Mouse (Mus musculus) liver, embryonic 11.5 days (tissue): ENCODE measurements around the gene Kmo. TPM values are rescaled to one million over a fixed set of nuclear protein-coding genes. Genes with fewer than 3 reads are reported as not detected.

ENCODE experiments used
- ATAC-seq: fragments of 200-750 bp; cut with Nextera tagmentation; replicated peaks from 2 replicates; pipeline ENCODE4 v1.8.0; 2017; ENCODE audit warnings: moderate number of reproducible peaks, mild to moderate bottlenecking, moderate TSS enrichment, moderate library complexity; ENCODE audit not compliant: low FRiP score
- DNase-seq: peaks from one replicate; pipeline ENCODE4 v3.0.0-alpha.2; 2017; ENCODE audit warnings: low spot score
- H3K27ac ChIP-seq: fragments of 300-500 bp; sonication (generic); 2 replicates; pipeline ENCODE4 v1.5.1; 2014; ENCODE audit warnings: mild to moderate bottlenecking, low read depth, low read length, control low read depth
- H3K27me3 ChIP-seq: fragments of 300-500 bp; sonication (generic); replicated peaks from 2 replicates; pipeline ENCODE4 v1.6.1; 2014; ENCODE audit warnings: low read length, mixed read lengths; ENCODE audit not compliant: control insufficient read depth, insufficient read depth
- H3K36me3 ChIP-seq: fragments of 300-500 bp; sonication (generic); 2 replicates; pipeline ENCODE4 v1.6.1; 2014; ENCODE audit warnings: mild to moderate bottlenecking, low read length, moderate library complexity, mixed read lengths; ENCODE audit not compliant: control insufficient read depth, insufficient read depth
- H3K4me1 ChIP-seq: fragments of 300-500 bp; sonication (generic); replicated peaks from 2 replicates; pipeline ENCODE4 v1.6.1; 2014; ENCODE audit warnings: low read length, mixed read lengths; ENCODE audit not compliant: control insufficient read depth, insufficient read depth
- H3K4me2 ChIP-seq: fragments of 300-500 bp; sonication (generic); 2 replicates; pipeline ENCODE4 v1.6.1; 2014; ENCODE audit warnings: mild to moderate bottlenecking, control low read depth, moderate library complexity
- H3K4me3 ChIP-seq: fragments of 300-500 bp; sonication (generic); 2 replicates; pipeline ENCODE4 v1.5.1; 2014; ENCODE audit warnings: low read depth, low read length, control low read depth
- H3K9ac ChIP-seq: fragments of 300-500 bp; sonication (generic); 2 replicates; pipeline ENCODE4 v1.6.1; 2014; ENCODE audit warnings: low read depth, low read length, control low read depth
- H3K9me3 ChIP-seq: fragments of 300-500 bp; sonication (generic); 2 replicates; pipeline ENCODE4 v1.6.1; 2016; ENCODE audit warnings: low read length, inconsistent platforms, mixed read lengths; ENCODE audit not compliant: control insufficient read depth
- WGBS: fragments of 180-500 bp; shearing (Covaris S2); extraction: QIAGEN DNeasy Blood & Tissue Kit; methylation state at CpG from one replicate; pipeline ENCODE4 v1.1.7; 2014; 5-methylcytosine and 5-hydroxymethylcytosine counted together
- polyA plus RNA-seq: library from polyadenylated mRNA; unstranded; fragments of >200 nt; fragmentation: Nextera tagmentation; extraction: Ambion mirVana; gene quantifications from 2 replicates; pipeline ENCODE4 v1.2.1, GENCODE M21; 2014

The Kmo gene
- polyA plus RNA-seq, result 1.7 and 1.9 TPM in 2 replicates

DNA sequence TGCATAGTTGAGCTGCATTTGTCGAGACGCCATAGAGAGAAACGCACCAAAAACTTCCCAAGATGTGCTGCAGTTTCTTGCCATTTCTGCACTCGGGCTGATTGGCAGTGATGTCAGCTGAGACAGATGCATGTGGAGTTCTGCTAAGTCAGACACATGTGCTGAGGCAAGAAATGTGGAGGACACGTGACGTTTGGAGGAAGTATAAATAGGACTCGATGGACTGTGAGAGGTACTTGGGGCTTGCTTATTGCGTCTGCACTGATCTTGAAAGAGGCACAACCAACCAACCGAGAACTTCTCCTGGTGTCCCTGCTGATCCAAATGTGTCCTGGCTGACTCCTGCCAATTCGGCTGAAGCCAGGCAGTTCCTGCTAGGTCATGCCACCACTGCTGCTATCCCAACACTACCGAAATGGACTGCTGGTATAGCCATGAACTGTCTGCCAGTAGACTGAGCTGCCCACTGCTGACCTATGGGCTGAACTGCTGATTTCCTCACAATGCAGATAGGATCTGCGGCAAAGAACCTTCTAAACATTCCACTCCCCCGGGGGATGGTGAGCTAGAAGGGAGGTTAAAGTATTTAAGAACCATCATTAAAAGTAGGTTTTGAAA lies at the start of gene Kmo:
Kmo (plus strand) TSS at position 568 of the 618 bp plus-strand sequence.
- H3K4me2 ChIP-seq, result no peak within 1 kb of the TSS
- peaks cover 23% of the 10 kb centered on the region for H3K36me3 ChIP-seq
- no peak for ATAC-seq
- WGBS, result 90% methylated on average over 13 of the region's 13 CpGs
- no peaks in the 10 kb centered on the region for H3K27me3 ChIP-seq
- H3K9ac ChIP-seq, result no peak within 1 kb of the TSS
- H3K9me3 ChIP-seq, result no peaks in the 10 kb centered on the region
- no peak within 1 kb of the TSS for H3K4me3 ChIP-seq
- no peak for DNase-seq
- peaks cover 7% of the 10 kb centered on the region for H3K4me1 ChIP-seq
- H3K27ac ChIP-seq, result no peak within 1 kb of the TSS

DNA sequence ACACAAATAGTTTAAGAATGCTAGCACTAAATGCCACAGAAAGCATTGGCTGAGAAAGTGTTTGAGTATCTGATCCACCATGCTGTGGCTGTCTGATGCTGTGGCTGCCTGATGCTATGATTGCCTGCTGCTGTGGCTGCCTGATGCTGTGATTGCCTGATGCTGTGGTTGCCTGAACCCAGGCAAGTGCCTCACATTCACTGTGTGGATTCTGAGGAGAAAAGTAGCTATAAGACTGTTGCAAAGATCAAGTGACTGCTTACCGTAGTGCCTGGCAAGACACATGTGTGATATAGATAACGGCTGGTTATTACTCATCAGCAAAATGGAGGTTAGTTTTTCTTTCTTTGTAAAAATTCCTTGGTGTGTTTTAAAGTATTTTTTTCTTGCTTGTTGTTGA lies 46.1 kb upstream of the Kmo start:
- H3K9me3 ChIP-seq, result no peaks in the 10 kb centered on the region
- ATAC-seq (no peak), DNase-seq (no peak)
- H3K4me1 ChIP-seq, result no peaks in the 10 kb centered on the region
- H3K9ac ChIP-seq, result no peak overlapping the region
- no peak overlapping the region for H3K27ac ChIP-seq
- no peaks in the 10 kb centered on the region for H3K36me3 ChIP-seq
- H3K27me3 ChIP-seq, result no peaks in the 10 kb centered on the region
- H3K4me2 ChIP-seq, result no peak overlapping the region
- H3K4me3 ChIP-seq, result no peak overlapping the region
- 77% methylated on average over 2 of the region's 2 CpGs for WGBS

DNA sequence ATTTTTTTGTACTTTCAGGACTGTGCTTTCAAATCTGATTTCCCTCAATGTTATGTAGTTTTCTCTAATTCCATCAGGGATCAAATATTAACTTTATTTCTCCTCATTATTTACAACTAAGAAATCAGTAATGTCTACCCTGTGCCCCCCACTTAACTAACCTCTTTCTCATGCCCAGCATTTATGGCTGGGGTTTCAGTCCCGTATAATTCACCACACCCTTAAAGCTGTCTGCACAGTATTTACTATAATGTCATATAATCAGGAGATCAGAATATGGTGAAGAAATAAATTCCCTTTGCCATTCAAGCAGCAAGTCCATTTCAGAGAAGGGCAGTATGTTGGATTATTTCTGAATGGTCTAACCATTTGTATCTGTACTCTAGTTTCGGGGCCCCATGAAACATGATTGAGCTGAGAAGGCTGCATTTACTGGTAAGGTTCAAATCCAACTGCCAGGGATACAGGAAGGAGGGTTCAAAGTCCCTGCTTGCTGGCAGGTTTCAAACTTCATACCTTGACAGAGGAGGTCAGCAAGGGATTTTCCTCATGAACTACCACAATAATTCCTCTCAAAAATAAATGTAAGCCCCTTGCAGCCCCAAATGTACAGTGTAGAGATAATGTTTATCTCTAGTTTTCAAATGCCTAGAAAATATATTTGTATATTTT lies 41.6 kb upstream of the Kmo start:
- H3K27ac ChIP-seq, result no peak overlapping the region
- no peak overlapping the region for H3K4me2 ChIP-seq

DNA sequence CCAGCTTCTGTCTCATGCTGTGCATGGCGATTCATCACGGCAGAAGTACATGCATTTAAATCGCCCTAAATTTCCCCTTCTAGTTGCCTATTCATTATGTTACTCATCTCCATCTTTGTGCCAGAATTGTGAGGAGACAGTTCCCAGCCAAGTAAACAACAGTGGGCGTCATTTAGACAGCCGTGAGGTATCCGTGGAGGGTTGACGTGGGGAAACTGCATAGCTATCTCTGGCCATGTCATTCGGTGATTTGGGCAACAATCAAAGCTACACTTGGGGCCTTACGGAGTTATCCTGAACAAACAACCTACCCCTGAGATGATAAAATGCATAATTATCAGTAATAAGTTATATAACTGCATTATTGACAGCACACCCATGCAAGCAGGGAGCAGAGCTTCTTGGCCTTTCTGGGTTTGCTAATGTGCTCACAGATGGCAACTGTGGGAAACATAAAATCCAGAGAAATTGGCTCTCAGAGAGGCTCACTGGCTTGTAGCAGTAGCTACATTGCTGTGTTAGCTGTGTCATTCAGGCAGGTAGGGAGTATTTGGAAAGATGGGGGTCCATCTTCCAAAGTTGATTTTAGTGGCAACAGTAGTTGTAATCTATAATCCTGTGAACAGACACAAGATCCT lies 40.5 kb upstream of the Kmo start:
- H3K27me3 ChIP-seq, result no peaks in the 10 kb centered on the region
- H3K4me3 ChIP-seq, result no peak overlapping the region
- H3K36me3 ChIP-seq, result no peaks in the 10 kb centered on the region
- DNase-seq (no peak), ATAC-seq (no peak)
- WGBS, result 86% methylated on average over 9 of the region's 9 CpGs
- H3K27ac ChIP-seq, result no peak overlapping the region
- no peaks in the 10 kb centered on the region for H3K4me1 ChIP-seq
- H3K9me3 ChIP-seq, result no peaks in the 10 kb centered on the region
- H3K4me2 ChIP-seq, result no peak overlapping the region
- H3K9ac ChIP-seq, result no peak overlapping the region

More for the DNA sequence above, 41.6 kb upstream of the Kmo start:
- Histone ChIP-seq H3K9ac (no peak overlapping the region), H3K4me1 (no peaks in the 10 kb centered on the region), H3K9me3 (no peaks in the 10 kb centered on the region), H3K27me3 (no peaks in the 10 kb centered on the region), H3K4me3 (no peak overlapping the region), H3K36me3 (no peaks in the 10 kb centered on the region)
- no peak for DNase-seq
- WGBS, result 83% methylated on average over 2 of the region's 2 CpGs
- ATAC-seq, result no peak

DNA sequence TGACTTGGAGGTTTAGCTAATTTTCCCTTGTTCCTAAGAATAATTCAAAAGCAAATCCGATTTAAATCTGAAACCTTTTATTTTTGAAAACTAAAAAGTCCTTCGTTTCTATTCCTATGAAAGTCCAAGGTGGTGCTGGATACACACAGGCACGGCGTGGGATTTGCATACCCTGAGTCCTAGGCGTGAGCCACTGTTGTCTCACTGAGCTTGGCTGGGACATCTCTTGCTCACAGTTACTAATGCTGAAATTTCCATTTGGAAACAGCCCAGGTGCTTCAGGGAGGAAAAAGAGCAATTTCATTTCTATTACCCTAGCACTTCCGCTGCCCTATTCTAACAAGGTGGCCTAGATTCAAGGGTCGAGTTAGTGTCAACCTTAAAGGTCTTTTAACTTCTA lies 39.8 kb upstream of the Kmo start:
- no peak overlapping the region for H3K27ac ChIP-seq
- H3K4me2 ChIP-seq, result no peak overlapping the region
- no peaks in the 10 kb centered on the region for H3K36me3 ChIP-seq
- H3K4me1 ChIP-seq, result no peaks in the 10 kb centered on the region
- WGBS, result 77% methylated on average over 7 of the region's 7 CpGs
- no peak for DNase-seq
- H3K9ac ChIP-seq, result no peak overlapping the region
- no peaks in the 10 kb centered on the region for H3K27me3 ChIP-seq
- H3K4me3 ChIP-seq, result no peak overlapping the region
- H3K9me3 ChIP-seq, result no peaks in the 10 kb centered on the region
- no peak for ATAC-seq

DNA sequence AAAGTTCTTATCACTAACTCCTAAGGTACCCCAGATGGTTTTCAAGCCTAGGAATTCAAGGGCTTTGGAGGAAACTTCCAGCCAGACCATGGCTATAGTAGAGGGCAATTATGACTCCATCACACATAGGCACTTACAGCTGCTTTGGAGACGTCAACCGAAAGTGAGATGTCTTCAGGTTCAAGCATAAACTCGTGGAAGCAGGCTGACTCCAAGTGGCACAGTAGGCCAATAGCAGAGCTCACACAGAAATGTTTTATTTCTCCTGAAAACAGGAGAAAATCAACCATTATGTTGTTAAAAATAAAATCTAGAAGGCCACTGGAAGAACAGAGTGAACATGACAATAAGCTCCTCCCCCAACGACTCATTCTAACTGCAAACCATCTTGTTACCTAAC lies 37.4 kb upstream of the Kmo start:
- no peak for ATAC-seq
- H3K9me3 ChIP-seq, result no peaks in the 10 kb centered on the region
- H3K27me3 ChIP-seq, result no peaks in the 10 kb centered on the region
- 82% methylated on average over 4 of the region's 4 CpGs for WGBS
- H3K36me3 ChIP-seq, result no peaks in the 10 kb centered on the region
- no peak overlapping the region for H3K4me3 ChIP-seq
- no peak overlapping the region for H3K9ac ChIP-seq
- no peaks in the 10 kb centered on the region for H3K4me1 ChIP-seq
- no peak for DNase-seq
- H3K27ac ChIP-seq, result no peak overlapping the region
- no peak overlapping the region for H3K4me2 ChIP-seq

DNA sequence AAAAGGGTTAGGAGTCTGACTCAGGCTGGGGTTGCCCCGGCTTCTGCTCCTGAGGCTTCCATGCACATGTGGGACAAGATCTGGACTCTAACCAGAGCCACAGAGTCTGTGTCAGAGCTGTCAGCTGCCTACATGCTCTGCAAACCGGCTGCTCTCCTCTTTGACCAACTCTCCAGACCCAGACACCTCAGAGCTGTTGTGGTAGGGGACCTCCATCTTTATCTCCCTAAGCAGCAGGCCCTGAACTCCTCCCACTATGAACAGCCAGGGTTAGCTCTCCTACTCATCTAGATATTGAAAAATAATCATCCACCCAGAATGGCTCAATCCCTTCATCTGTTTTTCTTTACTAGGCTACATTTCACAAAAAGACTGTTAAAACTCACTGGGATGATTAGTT lies 34.9 kb upstream of the Kmo start:
- WGBS, result 54% methylated on average over 2 of the region's 2 CpGs
- H3K27ac ChIP-seq, result no peak overlapping the region
- H3K9me3 ChIP-seq, result no peaks in the 10 kb centered on the region
- H3K4me2 ChIP-seq, result no peak overlapping the region
- DNase-seq, result no peak
- H3K36me3 ChIP-seq, result no peaks in the 10 kb centered on the region
- H3K4me1 ChIP-seq, result no peaks in the 10 kb centered on the region
- H3K4me3 ChIP-seq, result no peak overlapping the region
- no peak overlapping the region for H3K9ac ChIP-seq
- peak; percentile 29; the same call in 1 of the 2 replicates for ATAC-seq
- no peaks in the 10 kb centered on the region for H3K27me3 ChIP-seq

DNA sequence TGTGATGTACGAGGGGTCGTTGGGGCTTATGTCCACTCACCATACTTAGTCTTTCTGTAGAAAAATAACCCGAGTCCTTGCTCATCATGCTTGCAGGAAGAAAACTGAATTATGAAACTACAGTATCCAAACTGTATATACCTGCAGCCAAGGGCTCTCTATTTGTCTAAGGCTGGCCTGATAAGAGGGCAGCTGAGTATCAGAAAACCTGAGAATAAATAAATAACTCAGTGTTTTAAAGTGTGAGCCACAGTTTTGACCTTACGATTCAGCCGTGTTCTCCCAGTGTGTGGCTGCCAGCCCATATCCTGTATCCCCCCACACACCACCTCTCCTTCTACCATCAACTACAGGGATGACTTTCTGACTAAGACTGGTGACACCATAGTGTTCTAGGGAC lies 33.5 kb upstream of the Kmo start:
- H3K36me3 ChIP-seq, result no peaks in the 10 kb centered on the region
- H3K9me3 ChIP-seq, result no peaks in the 10 kb centered on the region
- H3K9ac ChIP-seq, result no peak overlapping the region
- no peak for ATAC-seq
- H3K27ac ChIP-seq, result no peak overlapping the region
- no peaks in the 10 kb centered on the region for H3K27me3 ChIP-seq
- H3K4me1 ChIP-seq, result no peaks in the 10 kb centered on the region
- no peak overlapping the region for H3K4me2 ChIP-seq
- no peak for DNase-seq
- 70% methylated on average over 5 of the region's 5 CpGs for WGBS
- H3K4me3 ChIP-seq, result no peak overlapping the region

DNA sequence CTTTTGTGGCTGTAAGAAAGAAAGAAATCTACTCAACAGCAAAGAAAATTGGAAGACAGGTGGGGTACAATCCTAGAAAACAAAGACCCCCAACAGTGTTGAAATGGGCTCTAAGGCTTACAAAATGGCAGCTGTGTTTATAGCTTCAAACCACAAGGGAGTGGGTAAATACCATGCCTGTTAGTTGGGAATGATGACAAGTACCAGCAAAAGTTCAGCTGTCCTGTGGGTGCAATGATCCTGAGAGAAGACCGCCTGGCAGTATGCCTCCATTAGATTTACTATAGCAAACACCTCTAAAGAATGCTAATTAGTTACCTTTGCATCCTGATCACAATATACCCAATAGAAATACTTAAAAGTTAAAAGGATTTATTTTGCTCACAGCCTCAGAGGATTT lies 27.3 kb upstream of the Kmo start:
- no peak overlapping the region for H3K9ac ChIP-seq

More for the DNA sequence above, 27.3 kb upstream of the Kmo start:
- Histone ChIP-seq H3K4me3 (no peak overlapping the region), H3K4me1 (no peaks in the 10 kb centered on the region), H3K9me3 (no peaks in the 10 kb centered on the region), H3K4me2 (no peak overlapping the region), H3K36me3 (no peaks in the 10 kb centered on the region), H3K27ac (no peak overlapping the region), H3K27me3 (no peaks in the 10 kb centered on the region)
- DNase-seq, result no peak
- WGBS, result 79% methylated on average over 1 of the region's 1 CpGs
- no peak for ATAC-seq
